Mouse (Mus musculus): ENCODE data around the gene Tbc1d10a. TPM values are rescaled to one million over a fixed set of nuclear protein-coding genes. Genes with fewer than 3 reads are reported as not detected.

Gene Tbc1d10a
- total and polyA plus RNA-seq, 2 experiments = 22.9 to 23.4 TPM

GRCm38 (mm10) chr11:4213107-4213506 is 26.5 kb downstream of the Tbc1d10a start:
- Histone ChIP-seq H3K27ac (replicated peaks; ENCODE audit: insufficient read depth, low read depth, low read length) (no peak overlapping the region), H3K27me3 (ENCODE audit: control insufficient read depth, insufficient read depth, low read length) (no peaks in the 10 kb centered on the region), H3K4me1 (ENCODE audit: control insufficient read depth, insufficient read depth, low read length) (peaks cover 2% of the 10 kb centered on the region; the same call in 1 of the 2 replicates), H3K36me3 (ENCODE audit: control insufficient read depth, insufficient read depth, low read length) (peaks cover 26% of the 10 kb centered on the region), H3K9ac (ENCODE audit: low read depth, low read length) (no peak overlapping the region), H3K4me3 (ENCODE audit: insufficient read depth, low read depth, low read length) (no peak overlapping the region), H3K79me2 (ENCODE audit: control insufficient read depth, insufficient read depth, low read length) (no peaks in the 10 kb centered on the region)
- TF ChIP-seq CTCF (IDR thresholded peaks at IDR 0.05; ENCODE audit: low read depth, low read length) (no peak), POLR2A (IDR thresholded peaks at IDR 0.05; ENCODE audit: extremely low read depth, insufficient read depth, low read length) (no peak)
- no peak for DNase-seq (ENCODE audit: extremely low read depth, low read depth, low spot score)
- WGBS = 96% methylated on average over 10 of the region's 10 CpGs

GRCm38 (mm10) chr11:4214572-4214971 is 28.0 kb downstream of the Tbc1d10a start:
- H3K4me1 ChIP-seq (ENCODE audit: control insufficient read depth, insufficient read depth, low read length) = peaks cover 2% of the 10 kb centered on the region; the same call in 1 of the 2 replicates
- peaks cover 21% of the 10 kb centered on the region for H3K36me3 ChIP-seq (ENCODE audit: control insufficient read depth, insufficient read depth, low read length)
- H3K9ac ChIP-seq (ENCODE audit: low read depth, low read length) = no peak overlapping the region
- H3K79me2 ChIP-seq (ENCODE audit: control insufficient read depth, insufficient read depth, low read length) = no peaks in the 10 kb centered on the region
- H3K27ac ChIP-seq (replicated peaks; ENCODE audit: insufficient read depth, low read depth, low read length) = no peak overlapping the region
- no peaks in the 10 kb centered on the region for H3K27me3 ChIP-seq (ENCODE audit: control insufficient read depth, insufficient read depth, low read length)
- no peak overlapping the region for H3K4me3 ChIP-seq (ENCODE audit: insufficient read depth, low read depth, low read length)
- TF ChIP-seq POLR2A (IDR thresholded peaks at IDR 0.05; ENCODE audit: extremely low read depth, insufficient read depth, low read length) (no peak), CTCF (IDR thresholded peaks at IDR 0.05; ENCODE audit: low read depth, low read length) (no peak)
- DNase-seq (ENCODE audit: extremely low read depth, low read depth, low spot score) = no peak
- 95% methylated on average over 14 of the region's 14 CpGs for WGBS

GRCm38 (mm10) chr11:4215061-4215460 is 28.5 kb downstream of the Tbc1d10a start:
- Histone ChIP-seq H3K4me3 (ENCODE audit: insufficient read depth, low read depth, low read length) (no peak overlapping the region), H3K4me1 (ENCODE audit: control insufficient read depth, insufficient read depth, low read length) (peaks cover 2% of the 10 kb centered on the region; the same call in 1 of the 2 replicates), H3K9ac (ENCODE audit: low read depth, low read length) (no peak overlapping the region), H3K36me3 (ENCODE audit: control insufficient read depth, insufficient read depth, low read length) (peaks cover 16% of the 10 kb centered on the region), H3K27me3 (ENCODE audit: control insufficient read depth, insufficient read depth, low read length) (no peaks in the 10 kb centered on the region), H3K27ac (replicated peaks; ENCODE audit: insufficient read depth, low read depth, low read length) (no peak overlapping the region), H3K79me2 (ENCODE audit: control insufficient read depth, insufficient read depth, low read length) (no peaks in the 10 kb centered on the region)
- WGBS = 86% methylated on average over 10 of the region's 10 CpGs
- TF ChIP-seq CTCF (IDR thresholded peaks at IDR 0.05; ENCODE audit: low read depth, low read length) (no peak), POLR2A (IDR thresholded peaks at IDR 0.05; ENCODE audit: extremely low read depth, insufficient read depth, low read length) (no peak)
- no peak for DNase-seq (ENCODE audit: extremely low read depth, low read depth, low spot score)

DNA sequence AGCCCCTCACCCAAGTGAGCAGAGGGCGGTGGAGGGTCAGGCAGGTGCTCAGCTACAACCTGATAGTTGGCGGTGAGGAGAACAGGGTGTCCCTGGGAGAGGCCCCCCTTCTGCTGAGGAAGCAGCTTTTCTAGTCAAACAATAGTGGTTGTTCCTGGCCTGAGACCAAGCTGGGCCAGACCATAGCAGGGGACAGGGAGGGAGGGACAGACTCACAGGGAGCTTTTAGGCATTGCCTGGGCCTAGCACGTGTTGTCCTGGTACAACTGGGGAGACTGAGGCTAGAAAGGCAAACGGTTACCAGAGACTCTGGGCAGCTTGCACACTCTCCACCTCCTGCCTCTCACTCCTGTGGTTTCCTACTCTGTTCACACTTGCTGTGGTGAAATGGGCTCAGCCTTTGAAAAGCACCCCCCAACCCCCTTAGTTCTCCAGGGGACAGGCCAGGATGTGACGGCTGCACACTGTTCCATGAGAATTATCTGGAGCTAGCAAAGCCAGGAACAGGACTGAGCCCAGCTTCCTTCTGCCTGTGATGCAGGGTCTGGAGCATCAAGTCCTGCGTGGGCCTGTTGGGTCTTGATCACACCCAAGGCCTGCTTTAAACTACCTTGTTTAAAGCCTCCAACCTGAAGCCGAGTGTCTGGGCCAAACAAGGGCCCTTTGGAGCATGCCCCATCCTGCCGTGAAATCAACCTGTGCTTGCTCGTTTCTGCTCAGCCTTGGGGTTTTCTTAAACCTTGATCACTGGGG is 29.8 kb downstream of the Tbc1d10a start:
- WGBS = 78% methylated on average over 9 of the region's 9 CpGs
- Histone ChIP-seq H3K79me2 (ENCODE audit: control insufficient read depth, insufficient read depth, low read length) (no peaks in the 10 kb centered on the region), H3K27me3 (ENCODE audit: control insufficient read depth, insufficient read depth, low read length) (no peaks in the 10 kb centered on the region), H3K9ac (ENCODE audit: low read depth, low read length) (no peak overlapping the region; the same call in 1 of the 2 replicates), H3K36me3 (ENCODE audit: control insufficient read depth, insufficient read depth, low read length) (peaks cover 10% of the 10 kb centered on the region), H3K4me3 (ENCODE audit: insufficient read depth, low read depth, low read length) (no peak overlapping the region), H3K27ac (replicated peaks; ENCODE audit: insufficient read depth, low read depth, low read length) (peak overlapping the region; percentile 69), H3K4me1 (ENCODE audit: control insufficient read depth, insufficient read depth, low read length) (peaks cover 2% of the 10 kb centered on the region; the same call in 1 of the 2 replicates)
- TF ChIP-seq CTCF (IDR thresholded peaks at IDR 0.05; ENCODE audit: low read depth, low read length) (no peak), POLR2A (IDR thresholded peaks at IDR 0.05; ENCODE audit: extremely low read depth, insufficient read depth, low read length) (no peak)
- DNase-seq (ENCODE audit: extremely low read depth, low read depth, low spot score) = no peak

DNA sequence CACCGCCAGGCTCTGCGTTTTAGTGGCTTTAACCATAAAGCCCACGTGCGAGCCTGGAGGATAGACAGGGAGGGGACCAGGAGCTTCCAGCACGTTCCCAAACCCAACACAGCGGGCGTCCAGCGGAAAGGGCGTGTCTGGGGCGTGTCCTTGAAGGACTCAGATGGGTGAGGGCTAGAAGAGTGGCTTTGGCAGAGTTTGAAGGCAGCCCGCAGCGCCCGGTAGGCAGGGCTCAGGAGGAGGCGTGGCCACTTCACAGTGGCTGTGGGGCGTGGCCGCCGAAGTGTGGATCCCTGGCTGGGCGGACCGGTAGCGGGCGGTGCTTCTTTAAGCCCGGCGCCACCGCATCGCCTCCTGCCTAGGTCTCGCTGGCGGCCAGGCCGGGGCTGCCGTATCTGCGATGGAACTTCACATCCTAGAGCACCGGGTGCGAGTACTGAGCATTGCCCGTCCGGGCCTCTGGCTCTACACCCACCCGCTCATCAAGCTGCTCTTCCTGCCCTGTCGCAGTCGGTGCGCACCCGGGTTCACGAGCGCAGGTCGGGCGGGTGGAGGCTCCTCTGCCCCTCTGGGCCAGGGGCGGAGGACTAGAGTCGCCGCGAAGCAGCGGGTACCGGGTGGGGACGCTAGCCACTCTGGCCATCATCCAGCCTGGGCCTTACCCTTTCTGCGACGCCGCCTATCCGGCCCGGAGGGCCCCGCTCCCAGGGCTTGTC is 31.5 kb downstream of the Tbc1d10a start, which contains the start of gene Castor1:
Castor1 (plus strand) TSS at position 312 of the 716 bp plus-strand sequence.
- no peak for TF ChIP-seq CTCF (IDR thresholded peaks at IDR 0.05; ENCODE audit: low read depth, low read length)
- no peak for TF ChIP-seq POLR2A (IDR thresholded peaks at IDR 0.05; ENCODE audit: extremely low read depth, insufficient read depth, low read length)
- Histone ChIP-seq H3K27ac (replicated peaks; ENCODE audit: insufficient read depth, low read depth, low read length) (peak within 1 kb of the TSS; percentile 47), H3K4me3 (ENCODE audit: insufficient read depth, low read depth, low read length) (peak within 1 kb of the TSS; percentile 82), H3K4me1 (ENCODE audit: control insufficient read depth, insufficient read depth, low read length) (peaks cover 2% of the 10 kb centered on the region; the same call in 1 of the 2 replicates), H3K36me3 (ENCODE audit: control insufficient read depth, insufficient read depth, low read length) (peaks cover 3% of the 10 kb centered on the region; the same call in 1 of the 2 replicates), H3K9ac (ENCODE audit: low read depth, low read length) (peak within 1 kb of the TSS; percentile 81), H3K79me2 (ENCODE audit: control insufficient read depth, insufficient read depth, low read length) (no peaks in the 10 kb centered on the region), H3K27me3 (ENCODE audit: control insufficient read depth, insufficient read depth, low read length) (no peaks in the 10 kb centered on the region)
- DNase-seq (ENCODE audit: extremely low read depth, low read depth, low spot score) = peak; percentile 91
- 3% methylated on average over 56 of the region's 56 CpGs for WGBS

Measured in liver, adult 2 months (tissue).